Comparison of ENCODE assay signal across 8 mouse cellular contexts in the genomic region with DNA sequence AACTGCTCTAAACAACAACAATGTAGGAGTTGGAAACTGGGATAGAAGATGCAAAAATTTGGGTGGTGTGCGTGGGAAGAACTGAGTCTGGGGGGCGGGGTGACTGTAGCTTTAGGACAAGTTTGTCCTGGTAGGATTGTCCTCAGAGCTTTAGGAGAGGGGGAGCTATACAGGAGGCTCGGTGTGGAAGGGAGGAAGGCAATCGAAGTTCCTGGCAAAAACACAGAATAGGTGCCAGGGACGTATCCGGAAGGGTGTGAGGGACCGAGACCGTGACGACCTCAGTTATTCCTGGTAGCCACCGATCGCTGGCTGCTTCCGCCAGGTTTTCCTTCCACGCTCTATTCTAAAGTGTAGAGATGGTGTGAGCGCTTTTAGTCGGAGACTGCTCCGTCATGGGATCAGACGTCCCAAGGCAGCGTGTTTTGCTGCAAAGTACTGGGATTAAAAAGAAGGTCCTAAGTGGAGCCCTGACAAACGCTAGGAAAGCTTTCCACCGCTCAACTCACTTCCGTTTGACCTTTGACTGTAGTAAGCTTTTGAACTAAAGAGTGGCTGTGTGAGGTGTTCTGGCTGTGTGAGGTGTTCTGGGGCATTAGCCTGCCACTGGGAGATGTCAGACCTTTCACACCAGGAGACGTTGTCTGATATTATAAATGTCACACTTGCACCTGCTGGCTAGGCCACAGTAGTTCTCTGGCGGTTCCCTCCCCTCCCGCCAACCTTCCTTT. TPM values are rescaled to one million over a fixed set of nuclear protein-coding genes. Genes with fewer than 3 reads are reported as not detected.
DNase-seq lines count a peak whose midpoint lies in the region; ATAC-seq and TF ChIP-seq lines count a peak whose summit lies in the region.

No protein-coding gene starts in this region.

- TF ChIP-seq POLR2A in liver, adult 2 months (IDR thresholded peaks at IDR 0.05; ENCODE audit: extremely low read depth, insufficient read depth, low read length): 0 out of 2 replicates have a peak, but pooled peaks have one; percentile 13
- TF ChIP-seq POLR2A in limb, embryonic 14.5 days (IDR thresholded peaks at IDR 0.05; ENCODE audit: borderline replicate concordance, extremely low read depth, insufficient read depth, insufficient read length): no peak

- peaks cover 13% of the 10 kb centered on the region; the same call in 1 of the 2 replicates for H3K4me1 ChIP-seq in liver, adult 2 months (ENCODE audit: control insufficient read depth, insufficient read depth, low read length)
- peaks cover 12% of the 10 kb centered on the region for H3K4me1 ChIP-seq in forebrain, embryonic 13.5 days
- no peaks in the 10 kb centered on the region for H3K4me1 ChIP-seq in limb, embryonic 14.5 days (ENCODE audit: control insufficient read depth, insufficient read depth, low read length)
- H3K4me1 ChIP-seq in stomach, embryonic 14.5 days (ENCODE audit: control insufficient read depth, insufficient read depth, low read length): peaks cover 3% of the 10 kb centered on the region; the same call in 1 of the 2 replicates

- H3K4me3 ChIP-seq in liver, adult 2 months (ENCODE audit: insufficient read depth, low read depth, low read length): peak overlapping the region; percentile 83
- peak overlapping the region; percentile 61 for H3K4me3 ChIP-seq in forebrain, embryonic 13.5 days
- H3K4me3 ChIP-seq in limb, embryonic 14.5 days (replicated peaks; ENCODE audit: low read length): peak overlapping the region; percentile 59
- peak overlapping the region; percentile 54 for H3K4me3 ChIP-seq in stomach, embryonic 14.5 days (ENCODE audit: low read depth, low read length)

- peak overlapping the region; percentile 91 for H3K4me2 ChIP-seq in forebrain, embryonic 13.5 days
- peak overlapping the region; percentile 98 for H3K4me2 ChIP-seq in limb, embryonic 14.5 days (replicated peaks; ENCODE audit: low read depth, low read length, severe bottlenecking)
- H3K4me2 ChIP-seq in stomach, embryonic 14.5 days (replicated peaks; ENCODE audit: low read depth, low read length): peak overlapping the region; percentile 98

- peak overlapping the region; percentile 99 for H3K9ac ChIP-seq in liver, adult 2 months (ENCODE audit: low read depth, low read length)
- H3K9ac ChIP-seq in forebrain, embryonic 13.5 days: peak overlapping the region; percentile 72
- H3K9ac ChIP-seq in limb, embryonic 14.5 days (ENCODE audit: low read depth, low read length, severe bottlenecking): no peak overlapping the region
- no peak overlapping the region; the same call in 1 of the 2 replicates for H3K9ac ChIP-seq in stomach, embryonic 14.5 days (replicated peaks; ENCODE audit: low read depth, low read length)

- peaks cover 22% of the 10 kb centered on the region for H3K79me2 ChIP-seq in liver, adult 2 months (ENCODE audit: control insufficient read depth, insufficient read depth, low read length)

- H3K9me3 ChIP-seq in forebrain, embryonic 13.5 days (replicated peaks): 0 out of 2 replicates have a peak, but pooled peaks cover under 1% of the 10 kb centered on the region
- peaks cover 2% of the 10 kb centered on the region; the same call in 1 of the 2 replicates for H3K9me3 ChIP-seq in limb, embryonic 14.5 days (ENCODE audit: control insufficient read depth, low read length)
- H3K9me3 ChIP-seq in stomach, embryonic 14.5 days (ENCODE audit: control insufficient read depth, low read depth, low read length): no peaks in the 10 kb centered on the region

- TF ChIP-seq CTCF in liver, adult 2 months (IDR thresholded peaks at IDR 0.05; ENCODE audit: low read depth, low read length): no peak

- DNase-seq in liver, adult 2 months (ENCODE audit: extremely low read depth, low read depth, low spot score): peak; percentile 92
- no peak for DNase-seq in liver
- DNase-seq in limb, embryonic 14.5 days (ENCODE audit: low spot score): no peak
- DNase-seq in cerebellum, postnatal 36 days: no peak
- DNase-seq in ovary, postnatal 14 days (ENCODE audit: low spot score): no peak
- DNase-seq in gastrocnemius, postnatal 10 days: no peak

- no peaks in the 10 kb centered on the region for H3K27me3 ChIP-seq in liver, adult 2 months (ENCODE audit: control insufficient read depth, insufficient read depth, low read length)
- peaks cover 60% of the 10 kb centered on the region for H3K27me3 ChIP-seq in forebrain, embryonic 13.5 days
- peaks cover 50% of the 10 kb centered on the region for H3K27me3 ChIP-seq in limb, embryonic 14.5 days (ENCODE audit: control insufficient read depth, insufficient read depth, low read length)
- H3K27me3 ChIP-seq in stomach, embryonic 14.5 days (ENCODE audit: control insufficient read depth, insufficient read depth, low read length): peaks cover 20% of the 10 kb centered on the region; the same call in 1 of the 2 replicates

- H3K27ac ChIP-seq in liver, adult 2 months (replicated peaks; ENCODE audit: insufficient read depth, low read depth, low read length): peak overlapping the region; percentile 99
- H3K27ac ChIP-seq in forebrain, embryonic 13.5 days: no peak overlapping the region
- no peak overlapping the region for H3K27ac ChIP-seq in limb, embryonic 14.5 days (replicated peaks; ENCODE audit: low read depth, low read length)
- H3K27ac ChIP-seq in stomach, embryonic 14.5 days (ENCODE audit: low read length): no peak overlapping the region

- 0 out of 2 replicates have a peak, but pooled peaks have one; percentile 20 for ATAC-seq in forebrain, embryonic 13.5 days
- no peak for ATAC-seq in limb, embryonic 14.5 days (ENCODE audit: low FRiP score, low read depth)
- no peak for ATAC-seq in stomach, embryonic 14.5 days (ENCODE audit: insufficient number of reproducible peaks, insufficient read depth, low FRiP score, low read depth)

- 7% methylated on average over 24 of the region's 24 CpGs for WGBS in liver, adult 2 months
- 10% methylated on average over 24 of the region's 24 CpGs for WGBS in forebrain, embryonic 13.5 days
- WGBS in limb, embryonic 14.5 days: 7% methylated on average over 24 of the region's 24 CpGs
- WGBS in stomach, embryonic 14.5 days: 11% methylated on average over 24 of the region's 24 CpGs

- peaks cover 11% of the 10 kb centered on the region; the same call in 1 of the 2 replicates for H3K36me3 ChIP-seq in liver, adult 2 months (ENCODE audit: control insufficient read depth, insufficient read depth, low read length)
- no peaks in the 10 kb centered on the region for H3K36me3 ChIP-seq in forebrain, embryonic 13.5 days (ENCODE audit: poor library complexity, severe bottlenecking)
- no peaks in the 10 kb centered on the region for H3K36me3 ChIP-seq in limb, embryonic 14.5 days (ENCODE audit: control insufficient read depth, insufficient read depth, low read length)
- no peaks in the 10 kb centered on the region for H3K36me3 ChIP-seq in stomach, embryonic 14.5 days (ENCODE audit: control insufficient read depth, insufficient read depth, low read length)

RNA-seq across cellular contexts. Expression of gene 2810459M11Rik, which starts 1.3 kb away (rescaled TPM):
- 39.0 and 44.0 TPM in 2 replicates for total RNA-seq in liver, adult 2 months (2014; rRNA removed)
- polyA plus RNA-seq in liver, adult 2 months (2012; rRNA removed): 54.1 and 66.2 TPM in 2 replicates
- polyA plus RNA-seq in forebrain, embryonic 13.5 days (2015; fragmentation: Nextera tagmentation; extraction: Ambion mirVana): 4.1 and 4.8 TPM in 2 replicates
- 0.57 and 0.93 TPM in 2 replicates for polyA plus RNA-seq in limb, embryonic 14.5 days (2012; rRNA removed)
- polyA plus RNA-seq in limb, embryonic 14.5 days (2014; fragmentation: Nextera tagmentation; extraction: Ambion mirVana): 0.32 and 0.50 TPM in 2 replicates
- polyA plus RNA-seq in stomach, embryonic 14.5 days (2014; fragmentation: Nextera tagmentation; extraction: Ambion mirVana): 2.9 and 3.1 TPM in 2 replicates
- under 1 TPM; 0.09 to 0.12 TPM for total RNA-seq in gastrocnemius, postnatal 10 days (2021)

RNA-seq across cellular contexts. Expression of gene Psmd1, which starts 17.2 kb away (rescaled TPM):
- total RNA-seq in liver, adult 2 months (2014; rRNA removed): 81.6 and 85.1 TPM in 2 replicates
- polyA plus RNA-seq in liver, adult 2 months (2012; rRNA removed): 57.3 and 61.3 TPM in 2 replicates
- 182 and 199 TPM in 2 replicates for polyA plus RNA-seq in forebrain, embryonic 13.5 days (2015; fragmentation: Nextera tagmentation; extraction: Ambion mirVana)
- polyA plus RNA-seq in limb, embryonic 14.5 days (2012; rRNA removed): 73.2 and 79.2 TPM in 2 replicates
- 157 and 161 TPM in 2 replicates for polyA plus RNA-seq in limb, embryonic 14.5 days (2014; fragmentation: Nextera tagmentation; extraction: Ambion mirVana)
- polyA plus RNA-seq in stomach, embryonic 14.5 days (2014; fragmentation: Nextera tagmentation; extraction: Ambion mirVana): 154 and 160 TPM in 2 replicates
- 100 to 1,000 TPM; 115 to 117 TPM for total RNA-seq in gastrocnemius, postnatal 10 days (2021)

RNA-seq across cellular contexts. Expression of gene Spata3, which starts 30.4 kb away (rescaled TPM):
- not detected in 2 replicates for total RNA-seq in liver, adult 2 months (2014; rRNA removed)
- not detected in 2 replicates for polyA plus RNA-seq in liver, adult 2 months (2012; rRNA removed)
- polyA plus RNA-seq in forebrain, embryonic 13.5 days (2015; fragmentation: Nextera tagmentation; extraction: Ambion mirVana): 0.19 TPM in 1 of 2 replicates, not detected in the other
- polyA plus RNA-seq in limb, embryonic 14.5 days (2012; rRNA removed): not detected in 2 replicates
- not detected in 2 replicates for polyA plus RNA-seq in limb, embryonic 14.5 days (2014; fragmentation: Nextera tagmentation; extraction: Ambion mirVana)
- not detected in 2 replicates for polyA plus RNA-seq in stomach, embryonic 14.5 days (2014; fragmentation: Nextera tagmentation; extraction: Ambion mirVana)
- total RNA-seq in gastrocnemius, postnatal 10 days (2021): not detected

Comparison
In these comparisons a context has a peak if more than half of its experiments do, and no peak if none do; other contexts are left out.
1. H3K9ac ChIP-seq: peak in liver, adult 2 months (single experiment) and forebrain, embryonic 13.5 days (single experiment); none in limb, embryonic 14.5 days (single experiment) and stomach, embryonic 14.5 days (single experiment).
2. Peak in every context shown above with its lines, with median percentiles within 50 percentile points of each other: H3K4me3 ChIP-seq and H3K4me2 ChIP-seq.